Mouse (Mus musculus) CD4-positive, CD25-positive, alpha-beta regulatory T cell, adult 4 months (primary cell): ENCODE results near the gene Eef2k. TPM values are rescaled to one million over a fixed set of nuclear protein-coding genes. Genes with fewer than 3 reads are reported as not detected.
"Not testable (repeated sequence)": the region's sequence is repeated elsewhere in the genome, so short reads cannot be mapped to it uniquely, and the experiment has no call there.

Source experiments
- ATAC-seq: one replicate; pipeline ENCODE4 v1.8.0; 2017
- polyA plus RNA-seq, 2 experiments: library from polyadenylated mRNA; unstranded; fragments of 100-300 nt; shearing (Covaris generic); gene quantifications; one replicate each; pipeline ENCODE4 v1.2.1; 2017

The Eef2k gene
- polyA plus RNA-seq, 2 experiments from 2014 or later = 5.6 to 6.0 TPM

DNA sequence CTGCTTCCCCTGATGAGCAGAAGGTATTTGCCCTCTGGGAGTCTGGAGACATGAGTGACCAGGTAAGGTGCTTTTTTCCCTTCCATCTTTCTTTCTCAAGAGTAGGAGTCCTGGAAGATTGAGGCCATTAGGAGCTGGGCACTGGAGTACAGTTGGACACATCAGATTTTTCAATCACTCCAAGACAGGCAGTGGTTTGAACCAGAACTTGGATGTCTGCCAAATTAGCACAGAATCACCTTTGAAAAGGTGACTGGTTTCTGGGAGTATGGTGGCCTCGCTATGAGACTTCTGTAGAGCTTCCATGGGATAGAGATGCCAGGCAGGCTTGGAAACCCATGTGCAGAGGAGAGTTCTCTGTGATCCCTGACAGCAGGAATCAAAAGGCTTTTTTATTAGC lies 99.9 kb downstream of the Eef2k start:
- ATAC-seq = no peak

- ATAC-seq = no peak
Measured at GRCm38 (mm10) chr7:120943936-120944509, 101.4 kb downstream of the Eef2k start.

- not testable (repeated sequence) for ATAC-seq
Measured at GRCm38 (mm10) chr7:120953591-120953990, 111.0 kb downstream of the Eef2k start.

Other genes with a start within 250 kb of the Eef2k start
- 100 to 1,000 TPM; 224 to 238 TPM for gene Uqcrc2, start 207.7 kb upstream of the Eef2k start, polyA plus RNA-seq
- gene Pdzd9, start 172.5 kb upstream of the Eef2k start, polyA plus RNA-seq = under 1 TPM; 0.68 to 0.78 TPM
- 10 to 100 TPM in 1 of 2 experiments, 1 to 10 TPM in 1; 7.0 to 10.1 TPM for gene Mosmo, start 165.2 kb upstream of the Eef2k start, polyA plus RNA-seq
- not detected for gene Vwa3a, start 103.5 kb upstream of the Eef2k start, polyA plus RNA-seq
- gene Gm5737, start 30.5 kb upstream of the Eef2k start, polyA plus RNA-seq = not detected
- 10 to 100 TPM in 1 of 2 experiments, 1 to 10 TPM in 1; 8.1 to 15.8 TPM for gene Polr3e, start 74.9 kb downstream of the Eef2k start, polyA plus RNA-seq
- gene Cdr2, start 139.5 kb downstream of the Eef2k start, polyA plus RNA-seq = 1 to 10 TPM in 1 of 2 experiments, under 1 TPM in 1; 0.43 to 1.6 TPM
- not detected for gene Mfsd13b, start 139.7 kb downstream of the Eef2k start, polyA plus RNA-seq
- gene Mettl9, start 191.6 kb downstream of the Eef2k start, polyA plus RNA-seq = 1 to 10 TPM; 3.6 to 4.6 TPM
- 1 to 10 TPM in 1 of 2 experiments, not detected in 1; 1.6 TPM for gene Igsf6, start 231.7 kb downstream of the Eef2k start, polyA plus RNA-seq
- gene Otoa, start 238.8 kb downstream of the Eef2k start, polyA plus RNA-seq = not detected